Mouse (Mus musculus): ENCODE measurements around the gene Usp8.

DNA sequence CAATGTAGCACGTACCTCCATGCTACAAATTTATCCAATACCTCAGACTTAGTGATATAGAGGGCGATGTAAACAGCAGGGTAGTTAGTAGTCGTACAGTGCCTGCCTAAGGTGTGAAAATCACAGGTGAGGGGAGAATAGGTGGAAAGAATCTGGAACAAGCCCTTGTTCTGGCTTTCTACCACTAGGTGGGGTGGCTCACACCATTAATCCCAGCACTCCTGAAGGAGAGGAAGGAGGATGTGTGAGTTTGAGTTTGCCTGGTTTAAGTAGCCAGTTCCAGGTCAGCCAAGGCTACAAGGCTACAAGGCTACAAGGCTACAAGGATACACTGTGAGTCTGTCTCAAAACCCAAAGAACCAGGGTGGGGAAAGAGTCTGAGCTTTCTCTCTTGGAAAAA, 88.6 kb downstream of the Usp8 start:
- TF ChIP-seq POLR2A (IDR thresholded peaks at IDR 0.05; ENCODE audit: low read depth, low read length) (no peak), CTCF (conservative IDR thresholded peaks at IDR 0.05; ENCODE audit: insufficient read depth, insufficient read length, low read depth, low read length) (peak; percentile 38; the same call in 1 of the 2 replicates)

Data from kidney, adult 2 months (tissue).